Mouse (Mus musculus) kidney, postnatal 14 days (tissue): Measurements from ENCODE around the gene Pi16.
"Not testable (repeated sequence)": the region's sequence is repeated elsewhere in the genome, so short reads cannot be mapped to it uniquely, and the experiment has no call there.

ENCODE experiments used
- DNase-seq: peaks from one replicate; pipeline ENCODE4 v3.0.0; 2022; ENCODE audit warnings: mixed read lengths

The Pi16 gene

GRCm38 (mm10) chr17:29317380-29317779 lies at the start of gene Pi16:
Gene Pi16 (plus strand): TSS chr17:29317680.
- not testable (repeated sequence) for DNase-seq

- peak; percentile 44 for DNase-seq
These were observed 49.4 kb upstream of the Pi16 start for GRCm38 (mm10) chr17:29267931-29268681.

- DNase-seq: peak; percentile 97
These were observed 48.7 kb upstream of the Pi16 start, which contains the start of gene BC004004 for GRCm38 (mm10) chr17:29268682-29269348. Gene BC004004 (plus strand): TSS chr17:29268788.

GRCm38 (mm10) chr17:29269349-29269706 lies 48.2 kb upstream of the Pi16 start:
- no peak for DNase-seq

- DNase-seq: no peak
These were observed 47.3 kb upstream of the Pi16 start for GRCm38 (mm10) chr17:29270148-29270698.

- no peak for DNase-seq
These were observed 44.3 kb upstream of the Pi16 start for GRCm38 (mm10) chr17:29273156-29273555.

GRCm38 (mm10) chr17:29273889-29274288 lies 43.6 kb upstream of the Pi16 start:
- DNase-seq: peak; percentile 91

- no peak for DNase-seq
These were observed 37.1 kb upstream of the Pi16 start for GRCm38 (mm10) chr17:29280422-29280821.

- DNase-seq: no peak
These were observed 35.9 kb upstream of the Pi16 start for GRCm38 (mm10) chr17:29281541-29281940.

- no peak for DNase-seq
These were observed 35.1 kb upstream of the Pi16 start for GRCm38 (mm10) chr17:29282216-29282952.

- no peak for DNase-seq
These were observed 25.7 kb upstream of the Pi16 start for GRCm38 (mm10) chr17:29291793-29292192.

- DNase-seq: no peak
These were observed 24.5 kb upstream of the Pi16 start for GRCm38 (mm10) chr17:29292996-29293395.

GRCm38 (mm10) chr17:29293807-29294605 lies 23.5 kb upstream of the Pi16 start:
- DNase-seq: no peak

- no peak for DNase-seq
These were observed 21.6 kb upstream of the Pi16 start for GRCm38 (mm10) chr17:29295835-29296234.

GRCm38 (mm10) chr17:29297321-29297720 lies 20.2 kb upstream of the Pi16 start:
- DNase-seq: no peak

GRCm38 (mm10) chr17:29297813-29298212 lies 19.7 kb upstream of the Pi16 start:
- no peak for DNase-seq

- DNase-seq: no peak
These were observed 18.2 kb upstream of the Pi16 start for GRCm38 (mm10) chr17:29299282-29299681.

- no peak for DNase-seq
These were observed 16.6 kb upstream of the Pi16 start for GRCm38 (mm10) chr17:29300926-29301325.

- DNase-seq: no peak
These were observed 16.1 kb upstream of the Pi16 start for GRCm38 (mm10) chr17:29301421-29301820.

- DNase-seq: no peak
These were observed 15.3 kb upstream of the Pi16 start for GRCm38 (mm10) chr17:29302149-29302548.

GRCm38 (mm10) chr17:29303087-29303486 lies 14.4 kb upstream of the Pi16 start:
- DNase-seq: no peak

- DNase-seq: no peak
These were observed 13.6 kb upstream of the Pi16 start for GRCm38 (mm10) chr17:29303856-29304255.
